In the genomic region with DNA sequence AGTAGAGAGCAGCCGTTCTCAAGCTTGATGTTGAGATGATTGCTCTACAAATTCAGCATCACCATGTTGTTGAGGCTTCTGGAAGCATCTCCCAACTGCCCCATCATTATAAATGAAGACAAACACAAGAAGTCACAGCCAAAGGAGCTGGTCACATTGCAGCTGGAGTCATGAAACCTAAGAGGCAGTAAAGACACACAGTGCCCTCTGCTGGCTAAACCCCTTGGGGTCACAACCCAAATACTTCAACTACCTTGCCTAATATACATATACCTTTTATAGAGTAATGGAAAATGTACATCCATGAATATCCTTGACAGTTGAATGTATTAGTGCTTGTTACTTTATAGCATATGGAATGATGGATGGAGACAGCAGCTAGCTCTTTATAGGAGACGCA, we compare ENCODE assay signal across 10 mouse cellular contexts.
DNase-seq lines count a peak whose midpoint lies in the region; ATAC-seq lines count a peak whose summit lies in the region.
"Had no signal": no experiment of that assay in that cellular context is flagged by ENCODE, and none has a peak within 500 bp of the region (broad histone marks: within the 10 kb centered on the region; RNA-seq: fewer than 3 reads in every experiment).

No protein-coding gene starts in this region.

- no peak overlapping the region for H3K4me2 ChIP-seq in forebrain, embryonic 14.5 days (ENCODE audit: low read length)
- H3K4me2 ChIP-seq: embryonic facial prominence, embryonic 12.5 days; liver, embryonic 15.5 days had no signal

- no peak for ATAC-seq in forebrain, embryonic 14.5 days

- DNase-seq in heart, postnatal 14 days: peak; percentile 9 to 18
- no peak for DNase-seq in heart, embryonic 10.5 days (ENCODE audit: low spot score)
- peak; percentile 85 for DNase-seq in CD4-positive, CD25-positive, alpha-beta regulatory T cell, adult 2 months (ENCODE audit: low read depth, low spot score)
- DNase-seq in adrenal gland, postnatal 36 days: peak; percentile 44 to 63
- peak; percentile 25 for DNase-seq in kidney, postnatal 14 days
- DNase-seq in spleen, postnatal 10 days (ENCODE audit: low spot score in 2 of 2): peak; percentile 34 to 75
- DNase-seq in forebrain, embryonic 14.5 days (ENCODE audit: low spot score): no peak
- DNase-seq in right cerebral cortex, postnatal 10 days (ENCODE audit: low spot score in 2 of 2): no peak

- H3K9me3 ChIP-seq in heart, embryonic 10.5 days: no peaks in the 10 kb centered on the region
- H3K9me3 ChIP-seq in forebrain, embryonic 14.5 days (replicated peaks; ENCODE audit: control insufficient read depth, low read length): no peaks in the 10 kb centered on the region
- H3K9me3 ChIP-seq: embryonic facial prominence, embryonic 12.5 days; liver, embryonic 15.5 days had no signal

- no peaks in the 10 kb centered on the region for H3K27me3 ChIP-seq in heart, embryonic 10.5 days (ENCODE audit: insufficient read depth, poor library complexity, severe bottlenecking)
- no peaks in the 10 kb centered on the region for H3K27me3 ChIP-seq in forebrain, embryonic 14.5 days (replicated peaks; ENCODE audit: control insufficient read depth, insufficient read depth, low read length)
- H3K27me3 ChIP-seq: embryonic facial prominence, embryonic 12.5 days; liver, embryonic 15.5 days had no signal

- H3K9ac ChIP-seq in forebrain, embryonic 14.5 days (ENCODE audit: low read length): no peak overlapping the region
- H3K9ac ChIP-seq: embryonic facial prominence, embryonic 12.5 days; liver, embryonic 15.5 days had no signal

- no peak overlapping the region for H3K4me3 ChIP-seq in heart, embryonic 10.5 days
- no peak overlapping the region for H3K4me3 ChIP-seq in forebrain, embryonic 14.5 days (ENCODE audit: low read depth, low read length)
- H3K4me3 ChIP-seq: embryonic facial prominence, embryonic 12.5 days; liver, embryonic 15.5 days had no signal

- H3K36me3 ChIP-seq in heart, embryonic 10.5 days: no peaks in the 10 kb centered on the region
- no peaks in the 10 kb centered on the region for H3K36me3 ChIP-seq in forebrain, embryonic 14.5 days (ENCODE audit: control insufficient read depth, insufficient read depth, low read length)
- H3K36me3 ChIP-seq: embryonic facial prominence, embryonic 12.5 days; liver, embryonic 15.5 days had no signal

- WGBS in heart, embryonic 10.5 days: 88% methylated on average over 2 of the region's 2 CpGs
- WGBS in forebrain, embryonic 14.5 days: 94% methylated on average over 2 of the region's 2 CpGs

- intact Hi-C loops in heart, postnatal 14 days (cut with DNase I): loop anchor here (5.0 kb wide), 1 partner anchor 348 kb away; no protein-coding TSS in a partner anchor

- no peaks in the 10 kb centered on the region for H3K4me1 ChIP-seq in heart, embryonic 10.5 days
- H3K4me1 ChIP-seq in forebrain, embryonic 14.5 days (ENCODE audit: control insufficient read depth, insufficient read depth, low read length): no peaks in the 10 kb centered on the region
- H3K4me1 ChIP-seq: embryonic facial prominence, embryonic 12.5 days; liver, embryonic 15.5 days had no signal

- H3K27ac ChIP-seq in heart, embryonic 10.5 days: no peak overlapping the region
- H3K27ac ChIP-seq in forebrain, embryonic 14.5 days (ENCODE audit: low read depth, low read length): no peak overlapping the region
- H3K27ac ChIP-seq: embryonic facial prominence, embryonic 12.5 days; liver, embryonic 15.5 days had no signal

Comparison
In these comparisons a context has a peak if more than half of its experiments do, and no peak if none do; other contexts are left out.
1. DNase-seq: peak in heart, postnatal 14 days (2 of 2), CD4-positive, CD25-positive, alpha-beta regulatory T cell, adult 2 months (single experiment), adrenal gland, postnatal 36 days (2 of 2), kidney, postnatal 14 days (single experiment) and spleen, postnatal 10 days (2 of 2); none in heart, embryonic 10.5 days (single experiment), forebrain, embryonic 14.5 days (single experiment) and right cerebral cortex, postnatal 10 days (0 of 2).